In the genomic region with DNA sequence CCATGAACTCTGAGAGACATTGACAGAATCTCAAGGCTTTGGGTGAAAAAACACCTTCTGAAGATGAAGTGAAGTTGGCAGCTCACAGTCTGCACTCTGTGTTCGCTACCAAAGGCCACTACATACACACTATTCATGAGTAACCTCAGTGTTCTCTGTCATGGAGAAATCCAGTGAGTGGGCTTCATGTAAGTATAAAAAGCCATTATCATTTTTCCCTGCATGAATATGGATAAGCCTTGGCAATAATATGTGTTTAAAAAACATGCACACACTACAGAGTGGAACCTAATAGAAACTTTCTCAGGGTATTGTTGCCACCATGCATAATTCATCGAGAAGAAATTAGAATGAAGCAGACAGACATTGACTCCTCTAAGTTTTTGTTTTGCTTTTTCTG, we compare ENCODE assay signal across 27 mouse cellular contexts.
A peak's percentile ranks its signal among the peaks of the same experiment; 100 is the strongest.
DNase-seq lines count a peak whose midpoint lies in the region; ATAC-seq and TF ChIP-seq lines count a peak whose summit lies in the region.
"Had no signal": no experiment of that assay in that cellular context is flagged by ENCODE, and none has a peak within 500 bp of the region (broad histone marks: within the 10 kb centered on the region; RNA-seq: fewer than 3 reads in every experiment).

No protein-coding gene starts in this region.

- no peak overlapping the region for H3K4me2 ChIP-seq in hindbrain, embryonic 11.5 days (replicated peaks; ENCODE audit: low read depth, low read length)
- no peak overlapping the region for H3K4me2 ChIP-seq in forebrain, embryonic 13.5 days
- H3K4me2 ChIP-seq in hindbrain, embryonic 14.5 days (replicated peaks), result no peak overlapping the region
- no peak overlapping the region for H3K4me2 ChIP-seq in midbrain, postnatal 0 days (ENCODE audit: low read depth, low read length, poor library complexity, severe bottlenecking)
- H3K4me2 ChIP-seq: embryonic facial prominence, embryonic 15.5 days; heart, embryonic 13.5 days; liver, embryonic 13.5 days; lung, embryonic 15.5 days; neural tube, embryonic 13.5 days had no signal

- no peak overlapping the region for H3K27ac ChIP-seq in hindbrain, embryonic 11.5 days (ENCODE audit: low read depth, low read length)
- no peak overlapping the region for H3K27ac ChIP-seq in hindbrain, embryonic 10.5 days
- H3K27ac ChIP-seq in forebrain, embryonic 13.5 days, result no peak overlapping the region
- H3K27ac ChIP-seq in hindbrain, embryonic 14.5 days, result no peak overlapping the region
- H3K27ac ChIP-seq in midbrain, postnatal 0 days (ENCODE audit: low read depth, low read length), result no peak overlapping the region
- H3K27ac ChIP-seq: embryonic facial prominence, embryonic 15.5 days; heart, adult 2 months; heart, embryonic 13.5 days; left cerebral cortex, adult 2 months; liver, embryonic 13.5 days; lung, embryonic 15.5 days; neural tube, embryonic 13.5 days had no signal

- ATAC-seq in hindbrain, embryonic 11.5 days (ENCODE audit: low FRiP score), result peak; percentile 85
- ATAC-seq in forebrain, embryonic 13.5 days, result peak; percentile 86
- ATAC-seq in hindbrain, embryonic 14.5 days (ENCODE audit: low FRiP score), result peak; percentile 83; the same call in 1 of the 2 replicates
- no peak for ATAC-seq in midbrain, postnatal 0 days (ENCODE audit: low FRiP score)
- ATAC-seq: CD4-positive, CD25-positive, alpha-beta regulatory T cell, adult 4 months had no signal

- WGBS in hindbrain, embryonic 11.5 days, result 54% methylated on average over 2 of the region's 2 CpGs
- WGBS in hindbrain, embryonic 10.5 days, result 54% methylated on average over 2 of the region's 2 CpGs
- 54% methylated on average over 2 of the region's 2 CpGs for WGBS in forebrain, embryonic 13.5 days
- WGBS in hindbrain, embryonic 14.5 days, result 44% methylated on average over 2 of the region's 2 CpGs
- 36% methylated on average over 2 of the region's 2 CpGs for WGBS in midbrain, postnatal 0 days

- H3K4me3 ChIP-seq in hindbrain, embryonic 11.5 days (ENCODE audit: low read depth, low read length), result no peak overlapping the region
- no peak overlapping the region for H3K4me3 ChIP-seq in hindbrain, embryonic 10.5 days
- no peak overlapping the region for H3K4me3 ChIP-seq in forebrain, embryonic 13.5 days
- no peak overlapping the region for H3K4me3 ChIP-seq in hindbrain, embryonic 14.5 days (replicated peaks; ENCODE audit: low read length)
- no peak overlapping the region for H3K4me3 ChIP-seq in midbrain, postnatal 0 days (ENCODE audit: low read depth, low read length)
- H3K4me3 ChIP-seq: embryonic facial prominence, embryonic 15.5 days; heart, adult 2 months; heart, embryonic 13.5 days; left cerebral cortex, adult 2 months; liver, embryonic 13.5 days; lung, embryonic 15.5 days; myocyte; neural tube, embryonic 13.5 days had no signal

- DNase-seq in hindbrain, embryonic 11.5 days (ENCODE audit: low spot score), result peak; percentile 3
- no peak for DNase-seq in hindbrain, embryonic 10.5 days (ENCODE audit: low spot score)
- no peak for DNase-seq in hindbrain, embryonic 14.5 days (ENCODE audit: low spot score)
- DNase-seq in midbrain, postnatal 0 days (ENCODE audit: low spot score), result peak; percentile 7
- no peak for DNase-seq in urinary bladder, postnatal 25 days (ENCODE audit: low spot score)
- no peak for DNase-seq in right cerebral cortex, adult 18-20 months
- DNase-seq: adrenal gland, postnatal 25 days; cerebellum, adult 11 months; cerebellum, adult 9-11 months; gastrocnemius, postnatal 36 days; heart, adult 2 months; heart, postnatal 14 days; kidney, adult 2 months; kidney, postnatal 10 days; liver, embryonic 13.5 days; lung, postnatal 4 days; right cerebral cortex, postnatal 4 days; thymus, adult 18-20 months; thymus, postnatal 4 days had no signal

- no peaks in the 10 kb centered on the region for H3K9me3 ChIP-seq in hindbrain, embryonic 11.5 days (ENCODE audit: control insufficient read depth, low read length)
- H3K9me3 ChIP-seq in hindbrain, embryonic 10.5 days, result no peaks in the 10 kb centered on the region
- H3K9me3 ChIP-seq in forebrain, embryonic 13.5 days (replicated peaks), result no peaks in the 10 kb centered on the region
- H3K9me3 ChIP-seq in hindbrain, embryonic 14.5 days (ENCODE audit: control insufficient read depth, low read length), result no peaks in the 10 kb centered on the region
- no peaks in the 10 kb centered on the region for H3K9me3 ChIP-seq in midbrain, postnatal 0 days (ENCODE audit: low read length)
- H3K9me3 ChIP-seq: embryonic facial prominence, embryonic 15.5 days; heart, embryonic 13.5 days; liver, embryonic 13.5 days; lung, embryonic 15.5 days; neural tube, embryonic 13.5 days had no signal

- TF ChIP-seq CTCF in midbrain, postnatal 0 days (IDR thresholded peaks at IDR 0.05), result no peak

- no peaks in the 10 kb centered on the region for H3K36me3 ChIP-seq in hindbrain, embryonic 11.5 days (ENCODE audit: control insufficient read depth, insufficient read depth, low read length)
- H3K36me3 ChIP-seq in hindbrain, embryonic 10.5 days, result no peaks in the 10 kb centered on the region
- no peaks in the 10 kb centered on the region for H3K36me3 ChIP-seq in forebrain, embryonic 13.5 days (ENCODE audit: poor library complexity, severe bottlenecking)
- no peaks in the 10 kb centered on the region for H3K36me3 ChIP-seq in hindbrain, embryonic 14.5 days (replicated peaks; ENCODE audit: control insufficient read depth, insufficient read depth)
- no peaks in the 10 kb centered on the region for H3K36me3 ChIP-seq in midbrain, postnatal 0 days (ENCODE audit: insufficient read depth, low read length)
- H3K36me3 ChIP-seq: embryonic facial prominence, embryonic 15.5 days; heart, embryonic 13.5 days; liver, embryonic 13.5 days; lung, embryonic 15.5 days; neural tube, embryonic 13.5 days had no signal

- no peaks in the 10 kb centered on the region for H3K27me3 ChIP-seq in hindbrain, embryonic 11.5 days (ENCODE audit: control insufficient read depth, insufficient read depth, low read length)
- H3K27me3 ChIP-seq in hindbrain, embryonic 10.5 days (ENCODE audit: insufficient read depth, poor library complexity, severe bottlenecking), result no peaks in the 10 kb centered on the region
- H3K27me3 ChIP-seq in forebrain, embryonic 13.5 days, result no peaks in the 10 kb centered on the region
- no peaks in the 10 kb centered on the region for H3K27me3 ChIP-seq in hindbrain, embryonic 14.5 days (ENCODE audit: control insufficient read depth, insufficient read depth, low read length)
- no peaks in the 10 kb centered on the region for H3K27me3 ChIP-seq in midbrain, postnatal 0 days (ENCODE audit: insufficient read depth, low read length)
- H3K27me3 ChIP-seq: embryonic facial prominence, embryonic 15.5 days; heart, embryonic 13.5 days; liver, embryonic 13.5 days; lung, embryonic 15.5 days; neural tube, embryonic 13.5 days had no signal

- no peaks in the 10 kb centered on the region for H3K4me1 ChIP-seq in hindbrain, embryonic 11.5 days (replicated peaks; ENCODE audit: control insufficient read depth, insufficient read depth, low read length)
- H3K4me1 ChIP-seq in hindbrain, embryonic 10.5 days (replicated peaks), result peaks cover 4% of the 10 kb centered on the region; the same call in 1 of the 2 replicates
- H3K4me1 ChIP-seq in forebrain, embryonic 13.5 days, result peaks cover 5% of the 10 kb centered on the region; the same call in 1 of the 2 replicates
- H3K4me1 ChIP-seq in hindbrain, embryonic 14.5 days (replicated peaks; ENCODE audit: control insufficient read depth, insufficient read depth, low read length), result no peaks in the 10 kb centered on the region
- H3K4me1 ChIP-seq in midbrain, postnatal 0 days (ENCODE audit: insufficient read depth, low read length), result no peaks in the 10 kb centered on the region
- H3K4me1 ChIP-seq: embryonic facial prominence, embryonic 15.5 days; heart, embryonic 13.5 days; liver, embryonic 13.5 days; lung, embryonic 15.5 days; neural tube, embryonic 13.5 days had no signal

- no peak overlapping the region for H3K9ac ChIP-seq in hindbrain, embryonic 11.5 days (ENCODE audit: low read depth, low read length)
- no peak overlapping the region for H3K9ac ChIP-seq in forebrain, embryonic 13.5 days
- no peak overlapping the region for H3K9ac ChIP-seq in hindbrain, embryonic 14.5 days
- no peak overlapping the region for H3K9ac ChIP-seq in midbrain, postnatal 0 days (replicated peaks; ENCODE audit: low read length, poor library complexity, severe bottlenecking)
- H3K9ac ChIP-seq: embryonic facial prominence, embryonic 15.5 days; heart, embryonic 13.5 days; liver, embryonic 13.5 days; lung, embryonic 15.5 days; neural tube, embryonic 13.5 days had no signal

Comparison
In these comparisons a context has a peak if more than half of its experiments do, and no peak if none do; other contexts are left out.
1. DNase-seq: peak in hindbrain, embryonic 11.5 days (single experiment) and midbrain, postnatal 0 days (single experiment); none in hindbrain, embryonic 10.5 days (single experiment), hindbrain, embryonic 14.5 days (single experiment), urinary bladder, postnatal 25 days (single experiment) and right cerebral cortex, adult 18-20 months (single experiment).